Mouse (Mus musculus) R1 (cell line): ENCODE results near the gene Zfpl1.
"Not testable (repeated sequence)": the region's sequence is repeated elsewhere in the genome, so short reads cannot be mapped to it uniquely, and the experiment has no call there.

Experiments
- DNase-seq: peaks from one replicate; pipeline ENCODE4 v3.0.0-alpha.2; 2018; ENCODE audit warnings: low read depth, low spot score

Zfpl1 gene

DNA sequence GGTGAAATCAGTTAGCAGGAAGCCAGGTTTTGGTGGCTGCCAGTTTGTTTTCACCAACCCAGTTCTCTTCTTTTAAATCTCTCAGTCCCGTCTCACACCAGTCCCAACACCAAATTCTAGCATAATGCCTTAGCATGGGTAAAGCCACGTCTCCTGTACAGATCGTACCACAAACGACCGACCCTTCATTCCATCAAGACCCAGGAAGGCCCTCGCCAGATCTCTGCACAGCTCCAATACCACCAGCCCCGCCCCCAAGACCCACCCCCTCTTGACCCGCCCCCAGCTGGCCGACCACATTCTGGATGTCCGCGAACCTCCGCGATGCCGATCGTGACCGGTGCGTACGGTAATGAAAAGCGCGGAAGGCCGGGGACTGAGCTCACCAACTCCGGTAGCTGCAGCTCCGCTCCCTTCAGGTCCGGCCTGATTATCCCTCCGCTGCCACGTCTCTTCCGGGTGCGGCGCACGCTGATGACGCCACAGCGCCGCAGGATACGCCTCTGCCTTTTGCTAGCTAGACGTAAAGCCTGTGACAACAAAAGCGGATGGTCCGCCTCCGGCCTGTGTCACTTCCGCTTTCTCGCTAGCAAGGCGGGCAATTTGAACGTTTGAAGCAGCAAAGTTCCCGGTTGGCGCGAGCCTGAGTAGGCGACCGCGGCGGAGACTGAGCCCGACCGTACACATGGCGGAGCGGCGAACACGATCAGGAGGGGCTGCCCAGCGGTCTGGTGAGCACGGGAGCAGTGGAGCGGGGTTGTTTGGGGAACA lies at the start of gene Zfpl1, which contains the start of gene Cdca5:
Zfpl1 (minus strand) TSS at position 479 of the 771 bp plus-strand sequence.
Cdca5 (plus strand) TSS at position 506 of the 771 bp plus-strand sequence.
- peak; percentile 99 for DNase-seq

DNA sequence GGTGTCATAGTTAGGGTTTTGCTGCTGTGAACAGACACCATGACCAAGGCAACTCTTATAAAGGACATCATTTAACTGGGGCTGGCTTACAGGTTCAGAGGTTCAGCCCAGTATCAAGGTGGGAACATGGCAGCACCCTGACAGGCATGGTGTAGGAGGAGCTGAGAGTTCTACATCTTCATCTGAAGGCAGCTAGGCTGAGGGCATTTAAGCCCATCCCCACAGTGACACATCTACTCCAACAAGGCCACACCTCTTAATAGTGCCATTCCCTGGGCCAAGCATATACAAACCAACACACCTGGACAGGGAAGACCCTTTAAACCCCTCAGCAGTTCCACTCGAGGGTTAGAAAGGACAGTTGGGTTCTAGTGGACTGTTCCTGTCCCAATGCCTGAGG lies 48.4 kb upstream of the Zfpl1 start:
- not testable (repeated sequence) for DNase-seq

DNA sequence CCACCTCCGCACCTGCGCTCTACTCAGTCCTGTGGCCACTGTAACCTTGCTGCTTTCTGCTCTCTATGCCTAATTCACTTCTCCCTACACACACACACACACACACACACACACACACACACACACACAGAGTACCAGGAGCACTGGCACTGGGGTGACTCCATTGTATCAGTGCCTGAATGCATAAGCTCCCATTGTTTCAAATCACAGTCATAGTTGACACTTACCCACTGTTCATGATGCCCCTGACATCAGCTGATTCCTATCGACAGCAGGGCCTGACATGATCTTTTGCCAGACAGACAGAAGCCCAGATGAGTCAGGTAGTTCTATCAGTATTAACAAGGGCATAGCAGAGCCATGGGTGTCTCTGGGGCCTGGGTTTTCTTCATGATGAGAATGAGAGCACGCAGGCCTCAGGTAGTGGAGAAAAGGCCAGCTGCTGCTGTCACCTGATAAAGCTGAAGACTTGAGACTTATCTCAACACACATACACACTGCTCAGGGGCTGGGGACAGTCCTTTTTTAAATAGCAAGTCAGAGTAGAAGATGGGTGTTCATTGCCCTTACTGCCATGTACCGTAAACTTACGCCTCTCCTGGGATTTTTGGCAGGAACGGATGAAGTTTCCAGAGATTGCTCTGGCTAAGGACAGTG lies 47.5 kb upstream of the Zfpl1 start:
- no peak for DNase-seq

DNA sequence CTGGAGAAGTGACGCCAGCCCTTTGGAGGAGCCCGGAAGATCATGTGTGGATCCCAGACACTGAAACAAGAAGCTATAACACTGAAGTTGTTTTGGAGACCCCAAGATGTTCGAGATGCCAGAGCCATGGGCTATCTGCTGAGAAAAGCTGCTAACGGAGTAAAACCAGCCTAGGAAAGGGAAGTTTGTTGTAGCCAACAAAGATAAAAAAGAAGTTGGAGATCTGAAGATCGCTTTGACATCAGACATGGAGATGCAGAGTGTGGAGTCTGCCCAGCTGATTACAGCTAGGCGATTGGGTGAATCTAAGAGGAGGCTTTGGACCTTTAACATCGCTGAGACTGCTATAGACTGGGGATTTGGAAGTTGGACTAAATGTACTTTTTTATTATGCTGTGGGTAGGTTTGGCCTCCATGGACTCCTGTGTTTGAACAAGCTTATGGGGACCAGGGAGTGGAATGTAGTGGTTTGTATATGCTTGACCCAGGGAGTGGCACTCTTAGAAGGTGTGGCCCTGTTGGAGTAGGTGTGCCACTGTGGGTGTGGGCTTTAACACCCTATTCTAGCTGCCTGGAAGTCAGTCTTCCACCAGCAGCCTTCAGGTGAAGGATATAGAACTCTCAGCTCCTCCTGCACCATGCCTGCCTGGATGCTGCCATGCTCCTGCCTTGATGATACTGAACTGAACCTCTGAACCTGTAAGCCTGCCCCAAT lies 45.8 kb upstream of the Zfpl1 start:
- DNase-seq: not testable (repeated sequence)

DNA sequence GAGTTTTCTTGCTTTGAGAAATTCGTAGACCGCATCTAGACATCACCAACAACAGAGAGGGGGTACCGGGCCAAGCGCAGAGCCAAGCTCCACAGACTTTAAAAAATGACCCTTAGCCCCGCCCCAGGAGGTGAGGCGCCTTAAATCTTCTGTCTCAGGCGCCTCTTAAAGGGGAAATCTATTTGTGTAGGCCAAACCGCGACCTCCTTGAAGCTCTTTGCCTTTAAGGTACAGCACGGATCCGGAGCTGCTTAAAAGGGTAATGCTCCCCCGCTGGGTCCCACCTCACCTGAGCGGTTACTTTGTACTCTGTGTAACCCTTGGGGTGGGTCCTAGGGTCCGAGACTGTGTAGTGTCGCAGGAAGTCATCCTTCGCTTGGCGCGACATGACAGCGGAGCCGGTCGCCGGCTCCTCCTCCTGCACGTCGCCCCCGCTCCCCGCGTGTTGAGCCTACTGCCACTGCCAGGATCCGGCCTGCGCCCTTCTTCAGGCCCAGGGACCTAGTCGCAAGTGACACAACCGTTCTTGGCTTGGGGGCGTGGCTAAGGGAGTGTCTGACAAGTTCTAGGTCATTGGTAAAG lies 43.1 kb upstream of the Zfpl1 start, which contains the start of gene Snx15:
Snx15 (minus strand) TSS at position 545 of the 582 bp plus-strand sequence.
- peak; percentile 99 for DNase-seq

DNA sequence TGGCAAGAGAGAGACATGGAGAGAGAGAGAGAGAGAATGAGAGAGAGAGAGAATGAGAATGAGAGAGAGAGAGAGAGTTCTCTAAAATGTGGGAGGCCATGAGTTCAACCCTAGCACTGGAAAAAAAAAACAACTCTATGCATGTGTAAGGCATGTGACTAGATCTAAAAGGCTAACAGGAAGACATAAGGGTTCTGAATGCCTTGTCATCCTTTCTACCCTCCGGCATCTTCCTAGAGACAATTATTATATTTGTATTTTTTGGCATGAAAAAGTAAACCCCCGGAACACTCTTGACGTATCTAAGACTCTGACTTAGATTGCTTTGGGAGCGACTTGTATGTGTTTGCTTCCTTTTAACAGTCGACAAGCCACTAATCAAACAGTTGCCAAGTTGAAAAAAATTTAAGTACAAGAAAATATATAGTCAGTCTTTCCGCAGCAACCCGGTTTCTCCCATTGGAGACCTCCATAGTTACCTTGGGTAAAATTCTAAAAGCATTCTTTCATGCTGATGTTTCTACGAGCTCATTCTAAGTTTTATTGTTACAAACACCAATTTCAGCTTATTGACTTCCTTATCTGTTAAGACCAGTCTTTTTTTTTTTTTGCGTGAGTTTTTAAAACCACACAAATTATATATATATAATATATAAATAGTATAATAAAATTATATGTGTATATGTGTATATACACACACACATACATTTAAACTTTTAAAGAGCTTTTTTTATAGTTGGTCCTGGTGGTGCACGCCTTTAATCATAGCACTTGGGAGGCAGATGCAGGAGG lies 42.2 kb upstream of the Zfpl1 start:
- no peak for DNase-seq

DNA sequence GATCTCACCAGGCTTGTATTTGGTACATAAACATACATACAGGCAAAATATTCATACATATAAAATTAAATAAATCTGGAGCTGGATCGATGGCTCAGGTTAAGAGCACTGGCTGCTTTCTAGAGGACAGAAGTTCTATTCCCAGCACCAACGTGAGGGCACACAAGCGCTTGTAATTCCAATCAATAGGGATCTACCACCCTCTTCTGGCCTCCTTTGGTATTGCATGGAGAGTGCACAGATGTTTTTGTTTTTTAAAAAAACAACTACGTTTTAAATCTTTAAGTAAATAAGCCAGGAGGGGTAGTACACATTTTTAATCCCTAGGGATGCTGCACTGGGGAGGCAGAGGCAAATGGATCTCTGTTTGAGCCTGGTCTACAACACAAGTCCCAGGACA lies 41.5 kb upstream of the Zfpl1 start:
- peak; percentile 87 for DNase-seq

DNA sequence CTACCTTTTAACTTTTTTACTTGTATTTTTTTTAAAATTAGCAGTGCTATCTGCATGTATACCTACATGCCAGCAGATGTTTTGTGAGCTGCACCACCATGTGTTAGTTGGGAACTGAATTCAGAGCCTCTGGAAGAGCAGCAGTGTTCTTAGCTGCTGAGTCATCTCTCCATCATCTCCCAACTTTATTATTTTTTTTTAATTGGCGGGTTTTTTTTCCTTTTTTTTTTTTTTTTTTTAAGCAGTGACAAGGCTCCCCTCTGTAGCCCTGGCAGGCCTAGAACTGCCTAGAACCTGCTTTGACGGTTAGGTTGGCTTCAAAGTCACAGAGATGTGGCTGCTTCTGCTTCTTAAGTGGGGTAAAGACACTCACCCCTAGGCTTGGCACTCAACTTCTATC lies 40.1 kb upstream of the Zfpl1 start:
- no peak for DNase-seq

DNA sequence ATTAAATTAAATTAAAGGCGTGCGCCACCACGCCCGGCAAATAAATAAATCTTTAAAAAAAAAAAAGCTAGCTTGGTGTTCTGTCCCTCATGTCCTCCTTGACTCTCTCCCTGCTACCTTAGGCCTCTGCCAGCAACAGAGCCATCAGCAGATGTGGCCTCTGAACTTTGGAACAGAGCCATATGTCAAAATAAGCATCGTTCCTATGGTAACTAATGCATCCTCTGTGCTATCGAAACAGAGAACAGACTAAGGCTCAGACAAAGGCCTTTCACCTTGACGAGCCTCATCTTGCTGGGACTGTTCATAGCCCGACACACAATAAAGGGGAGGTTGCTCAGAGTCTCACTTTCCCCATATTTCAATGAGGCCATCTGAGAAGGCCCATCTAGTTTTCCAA lies 38.6 kb upstream of the Zfpl1 start:
- no peak for DNase-seq

DNA sequence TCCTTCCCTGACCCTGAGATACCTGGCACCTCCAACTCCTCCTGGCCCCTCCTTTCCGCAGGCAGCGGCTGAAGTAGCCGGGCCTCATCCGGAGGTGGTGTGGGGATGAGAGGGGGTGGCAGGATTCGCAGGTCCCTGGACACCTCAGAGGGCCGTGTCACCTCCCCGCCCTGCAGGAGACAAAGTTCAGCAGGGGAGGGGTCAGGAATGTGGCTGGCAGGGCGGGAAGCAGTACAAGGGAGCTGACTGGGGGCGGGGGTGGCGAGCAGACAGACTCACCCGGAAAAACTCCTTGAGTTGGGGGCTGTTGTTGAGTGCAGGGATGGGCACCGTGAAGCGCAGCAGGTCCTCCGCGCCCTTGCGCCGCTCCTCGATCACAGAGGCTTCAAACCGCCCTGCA lies 37.0 kb upstream of the Zfpl1 start:
- peak; percentile 58 for DNase-seq

DNA sequence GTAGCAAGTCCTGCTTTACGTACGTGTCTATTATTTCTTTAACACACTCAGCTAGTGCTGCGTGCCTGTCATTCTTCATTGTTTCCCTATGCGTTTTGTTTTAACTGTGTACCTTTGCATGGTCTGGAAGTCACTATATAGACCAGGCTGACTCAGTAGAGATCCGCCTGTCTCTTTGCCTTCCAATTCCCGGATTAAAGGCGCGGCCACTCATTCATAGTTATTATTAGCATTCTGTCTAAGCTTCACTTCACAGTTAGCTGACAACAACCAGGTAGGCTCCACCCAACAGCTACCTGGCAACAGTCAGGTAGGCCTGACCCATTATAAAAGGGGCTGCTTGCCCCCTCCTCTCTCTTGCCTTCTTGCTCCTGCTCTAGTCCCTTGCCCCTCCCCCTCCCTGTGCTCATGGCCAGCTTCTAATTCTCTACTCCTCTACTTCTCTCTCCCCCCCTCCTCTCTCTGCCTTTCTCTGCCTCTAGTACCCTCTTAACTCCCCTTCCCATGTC lies 34.0 kb upstream of the Zfpl1 start:
- DNase-seq: no peak

DNA sequence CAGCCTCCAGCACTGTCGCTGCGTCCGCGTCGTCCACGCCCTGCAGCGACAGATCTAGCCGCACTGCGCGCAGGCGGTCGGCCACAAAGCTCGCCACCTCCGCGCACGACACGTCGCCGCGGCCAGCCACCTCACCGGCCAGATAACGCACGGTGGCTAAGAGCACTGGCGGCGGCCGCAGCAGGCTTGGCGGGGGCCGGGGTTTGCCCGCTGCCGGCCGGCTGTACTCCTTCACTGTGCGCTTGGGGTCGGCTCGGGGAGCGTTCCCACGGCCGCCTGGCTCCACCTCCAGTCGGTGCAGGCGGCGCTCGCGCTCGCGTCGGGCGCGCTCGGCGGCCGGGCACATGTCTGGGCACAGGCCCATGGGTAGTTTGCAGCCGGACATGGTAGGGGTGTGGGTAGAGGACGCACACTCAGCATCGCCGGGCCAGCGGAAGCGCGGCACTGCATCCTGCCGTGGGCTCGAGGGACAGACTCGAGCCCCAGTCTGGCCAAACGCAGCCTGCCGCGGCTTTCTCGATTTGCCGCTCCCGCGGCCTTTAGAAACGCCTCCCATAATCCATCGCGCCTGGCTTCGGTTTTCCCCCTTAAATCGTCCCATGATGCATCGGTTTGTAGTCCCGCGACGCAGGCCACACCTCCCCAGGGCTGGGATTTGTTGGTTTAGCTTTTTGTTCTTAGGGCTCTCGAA lies 33.4 kb upstream of the Zfpl1 start, which contains the start of gene Sac3d1:
Sac3d1 (minus strand) TSS at position 665 of the 691 bp plus-strand sequence.
- peak; percentile 97 for DNase-seq

DNA sequence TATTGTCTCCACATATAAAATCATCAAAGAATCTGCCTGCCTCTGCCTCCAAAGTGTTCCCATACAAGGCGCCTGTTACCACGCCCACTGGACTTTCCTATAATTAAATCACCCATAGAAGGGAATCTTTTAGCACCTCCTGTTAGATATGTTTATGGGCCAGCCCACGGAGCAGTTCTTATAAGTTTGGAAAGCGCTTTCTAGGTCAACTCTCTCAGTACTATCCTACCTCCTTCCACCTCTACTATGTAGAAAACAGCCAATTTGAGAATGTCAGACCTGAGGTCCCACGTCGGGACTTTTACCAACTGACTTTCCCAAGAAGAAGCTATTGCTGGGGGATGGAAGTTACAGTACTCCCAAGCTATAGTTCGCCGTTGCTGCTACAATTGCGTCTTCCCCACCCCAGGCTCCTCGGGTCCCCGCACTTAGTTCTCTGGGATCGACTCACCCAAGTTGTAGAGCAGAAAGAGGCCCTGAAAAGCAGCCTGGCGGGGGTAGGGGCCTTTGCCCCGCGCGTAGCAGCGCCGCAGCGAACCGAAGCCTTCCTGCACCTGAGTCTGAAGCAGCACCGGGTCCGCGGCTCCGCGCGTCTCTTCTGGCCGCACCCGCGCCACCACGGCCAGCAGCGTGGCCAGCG lies 32.7 kb upstream of the Zfpl1 start:
- DNase-seq: peak; percentile 20

DNA sequence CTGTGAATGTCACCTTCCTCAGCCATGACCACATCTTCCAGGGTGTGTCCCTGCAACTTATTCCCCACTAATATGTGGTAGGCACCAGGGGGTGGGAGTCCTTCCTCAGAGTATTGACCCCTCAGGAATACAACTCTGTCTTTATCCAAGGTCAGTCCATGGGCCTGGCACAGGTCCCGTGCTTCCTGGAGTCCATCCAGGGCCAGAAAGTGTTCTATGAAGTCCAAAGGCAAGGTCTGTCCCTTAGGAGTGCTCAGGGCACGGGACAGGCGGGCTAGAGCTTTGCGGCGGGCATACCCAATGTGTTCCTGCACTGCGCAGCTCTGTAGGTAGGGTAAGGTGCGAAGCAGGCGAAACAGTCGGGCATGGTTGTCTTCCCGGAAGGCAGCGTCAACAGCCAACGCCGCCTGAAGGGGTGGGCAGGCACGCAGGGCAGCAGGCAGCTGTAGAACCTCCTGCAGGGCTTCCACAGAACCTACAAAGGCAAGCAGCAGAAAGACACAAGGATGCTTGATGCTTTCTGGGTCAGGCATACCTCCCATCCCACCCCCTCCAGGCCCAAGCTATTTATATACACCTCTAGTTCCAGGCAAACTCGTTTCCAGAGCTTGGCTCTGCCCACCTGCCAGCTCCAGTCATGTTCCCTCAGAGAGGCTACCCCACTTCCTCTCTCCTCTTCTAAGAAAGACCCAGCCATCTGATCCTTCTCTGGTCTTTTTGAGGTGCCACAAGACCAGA lies 31.5 kb upstream of the Zfpl1 start:
- DNase-seq: no peak

DNA sequence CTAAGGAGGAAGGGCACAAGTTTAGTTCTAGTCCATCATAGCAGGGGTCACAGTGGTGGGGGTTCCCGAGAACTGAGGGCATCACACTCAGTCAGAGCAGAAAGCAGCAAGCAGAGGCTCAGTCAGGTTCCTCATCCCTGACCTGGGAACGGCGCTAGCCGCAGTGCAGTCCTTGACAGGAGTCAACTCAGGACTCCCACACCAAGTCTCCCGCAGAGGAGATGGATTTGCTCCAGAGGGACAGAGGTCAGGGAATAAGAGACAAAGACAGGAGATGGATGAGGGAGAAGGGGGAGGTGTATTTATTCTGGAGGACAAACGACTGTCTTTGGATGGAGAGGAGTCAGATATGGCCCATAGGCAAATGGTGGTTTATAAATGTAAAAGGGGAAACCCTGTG lies 28.4 kb upstream of the Zfpl1 start:
- no peak for DNase-seq

DNA sequence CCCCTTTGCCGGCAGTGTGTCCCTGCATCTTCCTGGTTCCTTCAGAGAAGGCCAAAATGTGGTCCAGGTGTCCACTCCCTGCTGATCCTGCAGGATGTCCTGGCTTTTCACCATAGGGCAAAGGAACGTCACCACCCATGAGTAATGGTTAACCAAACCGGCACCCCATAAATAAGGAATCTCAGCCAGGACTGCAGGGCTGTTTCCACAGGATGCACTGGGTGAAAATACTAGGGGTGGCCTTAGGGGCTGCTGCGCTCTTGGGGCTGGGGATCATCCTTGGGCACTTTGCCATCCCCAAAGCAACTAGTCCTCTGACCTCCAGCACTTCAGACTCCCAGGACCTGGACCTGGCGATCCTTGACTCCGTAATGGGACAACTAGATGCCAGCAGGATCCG lies 20.8 kb upstream of the Zfpl1 start, which contains the start of gene Naaladl1:
Naaladl1 (plus strand) TSS at position 197 of the 400 bp plus-strand sequence.
- DNase-seq: no peak

DNA sequence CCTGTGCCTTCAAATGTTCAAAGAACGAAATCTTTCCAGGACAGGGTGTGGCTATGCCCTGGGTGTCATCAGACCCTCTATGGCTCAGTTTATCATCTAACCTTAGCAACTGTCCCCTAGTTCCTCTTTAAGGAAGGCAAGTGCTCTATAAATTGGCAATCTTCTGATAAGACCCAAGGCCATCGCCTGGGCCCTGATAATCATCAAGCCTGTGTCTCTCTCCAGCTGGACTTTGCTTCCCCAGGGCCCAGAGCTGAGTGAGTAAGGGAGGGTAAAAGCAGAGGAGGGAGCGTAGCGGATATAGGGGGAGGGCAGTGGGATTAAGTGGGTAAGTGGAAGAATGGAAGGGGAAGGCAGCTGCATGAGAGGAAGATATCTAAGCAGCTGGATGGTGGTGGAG lies 19.7 kb upstream of the Zfpl1 start:
- DNase-seq: no peak

DNA sequence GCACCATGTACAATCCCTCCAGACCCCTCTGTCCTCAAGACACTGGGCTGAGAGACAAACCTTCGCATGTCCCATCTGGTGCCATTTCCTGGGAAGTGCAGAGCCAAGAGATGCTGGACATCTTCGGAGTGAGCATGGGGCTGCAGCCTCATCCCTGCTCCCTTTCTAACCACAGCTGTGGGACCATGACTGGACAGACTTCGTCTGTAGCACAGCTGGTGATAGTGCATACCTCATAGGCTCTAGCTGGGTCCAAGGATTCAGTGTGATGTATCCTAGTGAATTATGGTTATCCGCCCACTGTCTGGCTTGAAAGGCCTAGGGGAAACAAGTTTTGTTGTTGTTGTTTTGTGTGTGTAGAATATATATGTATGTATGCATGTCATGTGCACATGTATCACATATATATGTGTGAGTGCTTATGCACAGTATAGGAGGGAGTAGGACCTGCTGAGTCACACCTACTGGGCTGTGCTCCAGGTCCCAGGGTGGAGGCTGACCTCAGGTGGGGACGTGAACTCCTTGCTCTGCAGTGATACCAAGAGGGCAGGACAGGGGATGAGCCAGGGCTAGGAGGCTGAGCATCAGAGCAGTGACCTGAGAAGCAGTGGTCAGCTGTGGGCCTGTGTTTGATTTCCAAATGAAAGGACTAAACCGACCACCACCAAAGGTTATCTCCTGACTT lies 17.6 kb upstream of the Zfpl1 start:
- DNase-seq: no peak
